Mouse (Mus musculus): Measurements from ENCODE around the gene Myl6. TPM values are rescaled to one million over a fixed set of nuclear protein-coding genes. Genes with fewer than 3 reads are reported as not detected.

The Myl6 gene
- polyA plus RNA-seq, 1 experiment from 2014 or later, result 1,676 TPM

DNA sequence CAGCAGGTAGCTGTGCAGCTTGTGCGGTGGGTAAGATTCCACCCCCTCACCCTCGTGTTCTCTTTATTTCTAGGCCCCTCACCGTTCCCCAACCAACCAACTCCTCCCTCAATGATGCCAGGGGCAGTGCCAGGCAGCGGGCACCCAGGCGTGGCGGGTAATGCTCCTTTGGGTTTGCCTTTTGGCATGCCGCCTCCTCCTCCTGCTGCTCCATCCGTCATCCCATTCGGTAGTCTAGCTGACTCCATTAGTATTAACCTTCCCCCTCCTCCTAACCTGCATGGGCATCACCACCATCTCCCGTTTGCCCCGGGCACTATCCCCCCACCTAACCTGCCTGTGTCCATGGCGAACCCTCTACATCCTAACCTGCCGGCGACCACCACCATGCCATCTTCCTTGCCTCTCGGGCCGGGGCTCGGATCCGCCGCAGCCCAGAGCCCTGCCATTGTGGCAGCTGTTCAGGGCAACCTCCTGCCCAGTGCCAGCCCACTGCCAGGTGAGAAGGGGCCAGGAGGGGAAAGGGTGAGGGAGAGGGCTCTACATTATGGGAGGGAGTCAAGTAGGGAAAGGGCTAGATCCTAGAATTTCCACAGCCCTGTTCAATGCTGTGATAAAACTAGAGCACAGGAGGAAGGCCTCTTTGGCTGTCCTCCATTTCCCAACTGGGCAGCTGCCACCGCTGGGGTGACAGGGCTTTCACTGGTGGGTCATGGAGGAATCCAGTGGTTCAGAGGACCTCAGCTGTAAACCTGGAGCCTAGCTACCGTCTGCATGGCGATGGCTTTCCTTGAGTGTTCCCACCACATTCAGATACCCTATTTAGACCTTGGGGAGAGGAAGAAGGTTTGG, 5.9 kb downstream of the Myl6 start:
- no peak overlapping the region for H3K9ac ChIP-seq
- peaks cover 19% of the 10 kb centered on the region for H3K4me1 ChIP-seq (replicated peaks)
- no peaks in the 10 kb centered on the region for H3K27me3 ChIP-seq (replicated peaks)
- H3K4me2 ChIP-seq (replicated peaks), result no peak overlapping the region
- ATAC-seq, result no peak
- H3K9me3 ChIP-seq, result no peaks in the 10 kb centered on the region
- no peak overlapping the region for H3K4me3 ChIP-seq (replicated peaks)
- 90% methylated on average over 22 of the region's 22 CpGs for WGBS
- peaks cover 47% of the 10 kb centered on the region for H3K36me3 ChIP-seq
- 0 out of 2 replicates have a peak overlapping the region, but pooled peaks have one; percentile 56 for H3K27ac ChIP-seq

DNA sequence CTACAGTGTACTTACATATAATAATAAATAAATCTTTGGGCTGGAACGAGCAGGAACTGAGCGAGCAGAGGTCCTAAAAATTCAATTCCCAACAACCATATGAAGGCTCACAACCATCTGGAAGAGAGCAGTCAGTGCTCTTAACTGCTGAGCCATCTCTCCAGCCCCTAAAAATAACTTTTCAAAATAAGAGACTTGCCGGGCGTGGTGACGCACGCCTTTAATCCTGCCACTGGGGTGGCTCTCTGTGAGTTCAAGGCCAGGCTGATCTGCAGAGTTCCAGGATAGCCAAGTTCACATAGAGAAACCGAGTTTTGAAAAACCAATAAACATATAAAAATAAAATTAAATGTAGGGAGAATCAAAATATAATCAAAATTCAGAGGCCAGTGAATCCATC, 7.6 kb downstream of the Myl6 start:
- 83% methylated on average over 7 of the region's 7 CpGs for WGBS
- Histone ChIP-seq H3K4me1 (replicated peaks) (peaks cover 13% of the 10 kb centered on the region), H3K36me3 (peaks cover 62% of the 10 kb centered on the region), H3K27ac (no peak overlapping the region), H3K4me3 (replicated peaks) (no peak overlapping the region), H3K4me2 (replicated peaks) (no peak overlapping the region), H3K9ac (no peak overlapping the region), H3K9me3 (no peaks in the 10 kb centered on the region), H3K27me3 (replicated peaks) (no peaks in the 10 kb centered on the region)
- ATAC-seq, result no peak

DNA sequence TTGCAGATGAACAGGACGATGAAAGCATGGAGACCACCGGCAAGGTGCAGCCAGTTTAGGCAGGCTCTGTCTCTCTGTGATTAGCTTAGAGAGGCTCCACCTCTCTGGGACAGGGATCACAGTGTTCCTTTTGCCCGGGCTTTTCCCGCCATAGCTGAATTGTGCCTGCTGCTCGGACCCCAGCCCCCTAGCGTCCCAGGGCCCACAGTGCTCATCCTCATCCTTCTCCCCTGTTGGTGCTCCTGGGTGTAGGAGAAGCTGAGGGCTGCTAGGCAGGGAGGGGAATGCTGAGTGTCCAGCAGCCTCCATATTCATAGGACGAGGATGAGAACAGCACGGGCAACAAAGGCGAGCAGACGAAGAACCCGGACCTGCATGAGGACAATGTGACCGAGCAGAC, 19.6 kb downstream of the Myl6 start:
- WGBS, result 86% methylated on average over 12 of the region's 12 CpGs
- ATAC-seq, result no peak
- H3K9me3 ChIP-seq, result no peaks in the 10 kb centered on the region
- no peak overlapping the region for H3K4me2 ChIP-seq (replicated peaks)
- H3K9ac ChIP-seq, result no peak overlapping the region
- H3K4me1 ChIP-seq (replicated peaks), result no peaks in the 10 kb centered on the region
- no peak overlapping the region for H3K4me3 ChIP-seq (replicated peaks)
- H3K27me3 ChIP-seq (replicated peaks), result no peaks in the 10 kb centered on the region
- peaks cover 51% of the 10 kb centered on the region for H3K36me3 ChIP-seq
- H3K27ac ChIP-seq, result no peak overlapping the region

DNA sequence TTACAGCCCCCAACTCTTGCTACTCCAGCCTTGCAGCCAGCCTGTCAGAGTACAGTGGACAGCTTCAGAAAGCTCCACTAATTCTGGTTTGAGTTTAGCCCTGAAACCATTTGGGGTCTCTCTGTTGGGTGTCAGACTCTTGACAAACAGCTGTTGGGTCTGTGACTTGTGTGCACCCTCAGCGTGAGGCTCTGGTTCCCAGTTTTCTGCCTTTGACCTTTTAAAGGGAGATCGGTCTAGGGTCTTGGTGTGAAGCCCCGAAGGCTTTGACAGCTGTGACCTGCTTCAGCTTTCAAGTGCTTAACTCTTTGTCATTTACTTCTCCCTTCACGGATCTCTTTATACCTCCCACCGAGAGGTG, 33.7 kb downstream of the Myl6 start:
- H3K4me1 ChIP-seq (replicated peaks), result peaks cover 12% of the 10 kb centered on the region; the same call in 1 of the 2 replicates
- H3K27ac ChIP-seq, result no peak overlapping the region
- H3K27me3 ChIP-seq (replicated peaks), result no peaks in the 10 kb centered on the region
- peak overlapping the region; percentile 97 for H3K9ac ChIP-seq
- peak overlapping the region; percentile 57 for H3K4me2 ChIP-seq (replicated peaks)
- H3K36me3 ChIP-seq, result peaks cover 22% of the 10 kb centered on the region
- no peak for ATAC-seq
- 5% methylated on average over 5 of the region's 5 CpGs for WGBS
- H3K9me3 ChIP-seq, result no peaks in the 10 kb centered on the region
- H3K4me3 ChIP-seq (replicated peaks), result peak overlapping the region; percentile 91

DNA sequence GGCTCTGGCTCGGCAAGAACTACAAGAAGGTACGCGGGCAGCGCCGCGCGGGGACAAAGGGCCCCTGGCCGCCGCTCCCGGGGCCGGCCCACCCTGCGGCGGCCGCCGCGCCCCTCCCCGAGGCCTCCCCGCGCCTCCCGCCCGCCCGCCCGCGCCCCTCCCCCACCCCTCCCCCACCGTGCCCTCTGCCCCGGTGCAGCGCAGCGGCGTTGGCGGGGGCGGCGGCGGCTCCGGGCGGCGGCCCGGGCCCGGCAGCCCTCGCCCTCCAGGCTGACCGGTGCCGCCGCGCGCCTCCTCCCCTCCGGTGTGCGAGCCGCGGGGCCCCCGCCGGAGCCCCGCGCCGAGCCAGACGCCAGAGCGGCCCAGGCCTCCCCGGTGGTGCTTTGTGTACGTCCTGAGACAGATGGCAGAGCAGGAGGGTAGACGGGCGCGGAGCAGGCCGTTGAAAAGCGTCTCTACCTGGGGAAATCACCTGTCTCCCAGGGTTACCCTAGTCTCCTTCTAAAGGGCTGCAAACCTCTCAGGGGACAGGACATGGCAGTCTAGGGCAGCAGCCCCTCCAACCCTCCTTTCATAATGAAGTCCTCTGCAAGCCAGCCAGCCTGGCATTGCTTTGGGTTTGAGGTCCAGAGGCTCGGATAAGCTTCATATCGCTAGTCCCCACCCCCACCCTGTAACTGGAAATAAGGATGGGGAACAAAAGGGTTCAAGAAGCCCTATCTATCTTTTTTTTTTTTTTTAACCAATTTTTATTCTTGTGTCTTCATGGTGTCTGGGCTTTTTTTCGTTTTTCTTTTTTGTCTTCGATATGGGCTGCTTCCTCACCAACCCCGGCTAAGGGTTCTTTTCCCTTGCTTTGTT, 34.3 kb downstream of the Myl6 start:
- peak overlapping the region; percentile 96 for H3K27ac ChIP-seq
- ATAC-seq, result peak; percentile 81
- H3K36me3 ChIP-seq, result peaks cover 17% of the 10 kb centered on the region
- peaks cover 12% of the 10 kb centered on the region; the same call in 1 of the 2 replicates for H3K4me1 ChIP-seq (replicated peaks)
- no peaks in the 10 kb centered on the region for H3K9me3 ChIP-seq
- peak overlapping the region; percentile 97 for H3K9ac ChIP-seq
- H3K4me3 ChIP-seq (replicated peaks), result peak overlapping the region; percentile 91
- WGBS, result under 1% methylated on average over 30 of the region's 67 CpGs
- H3K27me3 ChIP-seq (replicated peaks), result no peaks in the 10 kb centered on the region
- H3K4me2 ChIP-seq (replicated peaks), result peak overlapping the region; percentile 57

DNA sequence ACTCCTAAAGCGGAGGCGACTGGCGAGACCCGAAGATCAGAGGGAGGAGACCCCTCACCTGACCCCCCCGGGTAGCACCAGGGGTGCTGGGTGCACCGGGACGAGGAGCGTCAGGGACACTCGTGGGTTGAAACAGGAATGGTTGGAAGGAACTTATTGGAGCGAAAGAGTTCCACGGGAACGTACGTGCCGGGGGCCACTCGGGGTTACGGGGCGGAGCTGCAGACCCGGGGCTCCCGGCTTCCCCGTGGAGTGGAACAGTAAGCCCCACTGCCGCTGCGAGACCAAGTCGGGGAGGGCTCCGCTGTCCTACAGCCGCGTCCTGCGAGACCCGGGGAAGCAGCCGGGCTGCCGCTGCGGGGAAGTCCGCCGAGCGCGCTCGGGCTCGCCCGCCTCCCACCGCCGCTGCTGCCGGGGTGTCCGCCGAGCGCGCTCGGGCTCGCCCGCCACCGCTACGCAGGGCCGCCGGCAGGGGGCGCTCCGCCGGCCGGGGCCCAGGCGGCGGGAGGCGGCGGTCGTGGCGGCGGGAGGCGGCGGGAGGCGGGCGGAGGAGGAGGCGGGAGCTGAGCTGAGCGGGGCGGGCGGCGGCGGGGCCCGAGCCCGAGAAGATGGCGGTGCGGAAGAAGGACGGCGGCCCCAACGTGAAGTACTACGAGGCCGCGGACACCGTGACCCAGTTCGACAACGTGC, 35.1 kb downstream of the Myl6 start, which contains the start of gene Smarcc2:
TSS of gene Smarcc2 (plus strand) at position 530 of the 690 bp plus-strand sequence.
- Histone ChIP-seq H3K9me3 (no peaks in the 10 kb centered on the region), H3K27me3 (replicated peaks) (no peaks in the 10 kb centered on the region), H3K4me3 (replicated peaks) (peak within 1 kb of the TSS; percentile 91), H3K4me1 (replicated peaks) (peaks cover 12% of the 10 kb centered on the region; the same call in 1 of the 2 replicates), H3K9ac (peak within 1 kb of the TSS; percentile 97), H3K4me2 (replicated peaks) (peak within 1 kb of the TSS; percentile 57), H3K36me3 (peaks cover 10% of the 10 kb centered on the region), H3K27ac (peak within 1 kb of the TSS; percentile 96)
- peak; percentile 90 for ATAC-seq
- under 1% methylated on average over 52 of the region's 86 CpGs for WGBS

DNA sequence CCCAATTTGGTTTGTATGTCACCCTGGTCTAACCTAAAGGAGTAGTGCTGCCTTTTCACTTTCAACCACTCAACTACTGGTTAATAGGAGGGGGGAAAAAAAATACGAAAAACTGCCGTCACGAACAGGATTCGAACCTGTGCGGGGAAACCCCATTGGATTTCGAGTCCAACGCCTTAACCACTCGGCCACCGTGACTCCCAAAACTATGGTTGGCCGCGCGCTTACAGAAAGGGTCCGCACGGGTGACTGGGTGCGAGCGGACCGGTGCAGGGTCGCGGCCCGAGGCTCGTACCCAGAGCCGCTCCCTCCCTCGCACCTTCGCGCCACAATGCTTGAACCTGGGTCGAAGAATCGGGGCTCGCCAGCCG, 35.6 kb downstream of the Myl6 start:
- peaks cover 12% of the 10 kb centered on the region; the same call in 1 of the 2 replicates for H3K4me1 ChIP-seq (replicated peaks)
- under 1% methylated on average over 29 of the region's 29 CpGs for WGBS

DNA sequence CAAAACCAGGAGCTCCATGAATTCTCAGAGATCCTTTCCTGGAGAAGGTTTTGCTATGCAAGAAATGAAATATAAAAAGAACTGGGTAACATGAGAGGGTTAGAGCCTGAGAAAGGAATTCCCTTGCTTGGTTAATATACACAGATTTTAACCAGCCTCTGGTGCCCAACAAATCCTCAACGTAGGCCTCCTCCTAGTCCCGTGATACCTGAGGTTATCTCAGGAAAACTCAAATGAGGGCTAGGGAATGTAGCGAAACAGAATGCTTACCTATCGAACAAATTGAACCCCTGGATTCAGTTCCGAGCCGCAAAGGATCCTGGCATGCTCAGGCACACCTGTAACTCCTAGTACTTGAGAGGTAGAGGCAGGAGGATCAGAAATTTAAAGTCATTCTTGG, 36.3 kb downstream of the Myl6 start:
- peak overlapping the region; percentile 91; the same call in 1 of the 2 replicates for H3K4me3 ChIP-seq (replicated peaks)
- H3K27me3 ChIP-seq (replicated peaks), result no peaks in the 10 kb centered on the region
- no peak overlapping the region for H3K27ac ChIP-seq
- no peak overlapping the region for H3K9ac ChIP-seq
- WGBS, result 86% methylated on average over 6 of the region's 6 CpGs
- peaks cover 12% of the 10 kb centered on the region; the same call in 1 of the 2 replicates for H3K4me1 ChIP-seq (replicated peaks)
- H3K9me3 ChIP-seq, result no peaks in the 10 kb centered on the region
- no peak for ATAC-seq
- H3K36me3 ChIP-seq, result peaks cover 4% of the 10 kb centered on the region
- H3K4me2 ChIP-seq (replicated peaks), result 0 out of 2 replicates have a peak overlapping the region, but pooled peaks have one; percentile 57

More for the DNA sequence above, 35.6 kb downstream of the Myl6 start:
- H3K9me3 ChIP-seq, result no peaks in the 10 kb centered on the region
- H3K4me2 ChIP-seq (replicated peaks), result peak overlapping the region; percentile 57
- peak overlapping the region; percentile 91 for H3K4me3 ChIP-seq (replicated peaks)
- H3K36me3 ChIP-seq, result peaks cover 6% of the 10 kb centered on the region
- peak overlapping the region; percentile 96 for H3K27ac ChIP-seq
- peak overlapping the region; percentile 97 for H3K9ac ChIP-seq
- peak; percentile 69 for ATAC-seq
- H3K27me3 ChIP-seq (replicated peaks), result no peaks in the 10 kb centered on the region

DNA sequence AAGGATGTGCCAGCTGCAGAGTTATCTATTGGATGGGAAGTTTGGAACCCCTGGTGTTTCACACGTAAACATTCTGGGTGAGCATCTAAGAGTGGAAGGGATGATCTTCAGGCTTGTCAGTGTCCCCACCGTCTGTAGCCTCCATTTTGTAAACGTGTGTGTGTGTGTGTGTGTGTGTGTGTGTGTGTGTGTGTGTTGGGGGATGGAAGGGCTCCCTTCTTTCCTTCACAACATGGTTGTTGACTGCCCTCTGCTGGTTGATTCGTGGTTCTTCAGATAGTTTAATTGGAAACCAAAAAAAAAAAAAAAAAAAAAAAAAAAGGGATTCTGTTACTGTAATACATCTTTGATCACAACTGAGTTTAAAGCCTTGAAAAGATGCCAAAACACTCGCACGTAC, 38.7 kb downstream of the Myl6 start:
- no peaks in the 10 kb centered on the region for H3K36me3 ChIP-seq
- no peaks in the 10 kb centered on the region for H3K27me3 ChIP-seq (replicated peaks)
- H3K27ac ChIP-seq, result no peak overlapping the region
- H3K9me3 ChIP-seq, result no peaks in the 10 kb centered on the region
- H3K9ac ChIP-seq, result no peak overlapping the region
- H3K4me2 ChIP-seq (replicated peaks), result peak overlapping the region; percentile 40; the same call in 1 of the 2 replicates
- H3K4me3 ChIP-seq (replicated peaks), result no peak overlapping the region
- ATAC-seq, result no peak
- peaks cover 2% of the 10 kb centered on the region; the same call in 1 of the 2 replicates for H3K4me1 ChIP-seq (replicated peaks)
- 2% methylated on average over 6 of the region's 6 CpGs for WGBS

DNA sequence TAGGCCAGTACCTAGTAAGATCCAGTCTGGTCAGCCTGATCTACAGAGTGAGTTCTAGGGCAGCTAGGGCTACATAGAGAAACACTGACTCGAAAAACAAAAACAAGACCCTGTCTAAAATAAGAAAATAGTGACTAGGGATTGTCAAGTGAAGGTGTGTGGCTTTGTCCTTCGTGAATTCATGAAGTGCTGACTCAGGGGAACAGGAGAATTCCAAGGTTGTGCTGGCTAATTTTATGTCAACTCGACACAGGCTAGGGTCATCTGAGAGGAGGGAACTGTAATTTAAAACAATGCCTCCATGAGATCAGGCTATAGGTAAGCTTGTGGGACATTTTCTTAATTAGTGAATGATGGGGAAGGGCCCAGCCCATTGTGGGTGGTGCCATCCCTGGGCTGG, 39.5 kb downstream of the Myl6 start:
- no peaks in the 10 kb centered on the region for H3K4me1 ChIP-seq (replicated peaks)
- H3K27ac ChIP-seq, result no peak overlapping the region
- H3K27me3 ChIP-seq (replicated peaks), result no peaks in the 10 kb centered on the region
- no peak overlapping the region for H3K9ac ChIP-seq
- 79% methylated on average over 3 of the region's 3 CpGs for WGBS
- no peaks in the 10 kb centered on the region for H3K9me3 ChIP-seq
- H3K36me3 ChIP-seq, result no peaks in the 10 kb centered on the region
- no peak overlapping the region for H3K4me3 ChIP-seq (replicated peaks)
- no peak for ATAC-seq
- no peak overlapping the region for H3K4me2 ChIP-seq (replicated peaks)

DNA sequence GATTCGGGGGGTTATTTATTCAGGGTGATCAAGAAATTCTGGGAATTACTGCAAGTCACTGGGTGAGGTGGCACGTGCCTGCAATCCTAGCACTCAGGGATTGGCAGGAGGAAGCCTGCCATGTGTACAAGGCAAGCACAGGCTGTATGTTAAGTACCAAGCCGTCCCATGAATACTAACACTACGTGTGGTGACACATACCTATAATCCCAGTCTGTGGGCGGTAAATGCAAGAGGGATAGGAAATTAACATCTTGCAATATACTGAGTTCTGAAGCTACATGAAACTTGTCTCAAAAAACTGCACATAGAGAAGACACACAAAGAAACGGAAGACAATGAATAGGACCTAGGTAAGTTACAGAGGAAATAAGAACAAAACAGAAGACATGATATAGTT, 42.9 kb downstream of the Myl6 start:
- Histone ChIP-seq H3K4me1 (replicated peaks) (no peaks in the 10 kb centered on the region), H3K4me3 (replicated peaks) (no peak overlapping the region), H3K4me2 (replicated peaks) (no peak overlapping the region), H3K9me3 (no peaks in the 10 kb centered on the region), H3K27me3 (replicated peaks) (no peaks in the 10 kb centered on the region), H3K27ac (no peak overlapping the region), H3K9ac (no peak overlapping the region), H3K36me3 (no peaks in the 10 kb centered on the region)
- ATAC-seq, result no peak
- WGBS, result 75% methylated on average over 6 of the region's 6 CpGs

DNA sequence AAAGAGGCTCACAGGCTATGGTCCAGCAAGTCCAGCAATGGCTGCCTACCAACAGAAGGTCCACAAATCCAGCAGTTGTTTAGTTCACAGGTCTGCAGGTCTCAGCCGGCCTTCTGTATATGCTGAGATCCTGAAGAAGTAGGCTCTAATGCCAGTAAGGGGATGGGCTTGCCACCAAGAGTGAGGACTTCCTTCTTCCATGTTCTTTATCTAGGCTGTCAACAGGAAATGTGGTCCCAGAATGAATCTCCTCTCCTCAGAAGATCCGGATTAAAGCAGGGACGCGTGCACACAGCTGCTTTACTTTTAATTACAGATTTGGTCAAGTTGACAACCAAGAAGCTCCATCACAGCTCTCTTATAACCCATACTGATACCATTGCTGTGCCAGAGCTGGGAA, 48.5 kb downstream of the Myl6 start:
- H3K27ac ChIP-seq, result no peak overlapping the region
- 72% methylated on average over 4 of the region's 4 CpGs for WGBS
- no peak overlapping the region for H3K4me2 ChIP-seq (replicated peaks)
- ATAC-seq, result no peak
- no peaks in the 10 kb centered on the region for H3K27me3 ChIP-seq (replicated peaks)
- 0 out of 2 replicates have a peak, but pooled peaks cover 3% of the 10 kb centered on the region for H3K36me3 ChIP-seq
- H3K4me1 ChIP-seq (replicated peaks), result no peaks in the 10 kb centered on the region
- H3K9ac ChIP-seq, result no peak overlapping the region
- no peak overlapping the region for H3K4me3 ChIP-seq (replicated peaks)
- H3K9me3 ChIP-seq, result no peaks in the 10 kb centered on the region

Data from intestine, embryonic 15.5 days (tissue).